Mouse (Mus musculus) heart, embryonic 13.5 days (tissue): ENCODE data around the gene Rrbp1. TPM values are rescaled to one million over a fixed set of nuclear protein-coding genes. Genes with fewer than 3 reads are reported as not detected.
A peak's percentile ranks its signal among the peaks of the same experiment; 100 is the strongest.

Experiments
- ATAC-seq: fragments of 200-750 bp; cut with Nextera tagmentation; 2 replicates; pipeline ENCODE4 v1.8.0; 2017; ENCODE audit warnings: moderate TSS enrichment; ENCODE audit not compliant: insufficient number of reproducible peaks, low FRiP score, low TSS enrichment; ENCODE audit errors: extremely low read depth
- H3K27ac ChIP-seq: fragments of 300-500 bp; sonication (generic); replicated peaks from 2 replicates; pipeline ENCODE4 v1.5.1; 2015; ENCODE audit warnings: moderate library complexity, mild to moderate bottlenecking, inconsistent platforms
- H3K27me3 ChIP-seq: fragments of 300-500 bp; sonication (generic); replicated peaks from 2 replicates; pipeline ENCODE4 v1.6.1; 2015; ENCODE audit warnings: mild to moderate bottlenecking, inconsistent platforms
- H3K36me3 ChIP-seq: fragments of 300-500 bp; sonication (generic); 2 replicates; pipeline ENCODE4 v1.6.1; 2015; ENCODE audit warnings: mild to moderate bottlenecking, inconsistent platforms
- H3K4me1 ChIP-seq: fragments of 300-500 bp; sonication (generic); 2 replicates; pipeline ENCODE4 v1.6.1; 2015; ENCODE audit warnings: inconsistent platforms
- H3K4me2 ChIP-seq: fragments of 300-500 bp; sonication (generic); 2 replicates; pipeline ENCODE4 v1.6.1; 2015; ENCODE audit warnings: inconsistent platforms, mild to moderate bottlenecking, moderate library complexity
- H3K4me3 ChIP-seq: fragments of 300-500 bp; sonication (generic); 2 replicates; pipeline ENCODE4 v1.5.1; 2015; ENCODE audit warnings: moderate library complexity, mild to moderate bottlenecking, inconsistent platforms
- H3K9ac ChIP-seq: fragments of 300-500 bp; sonication (generic); 2 replicates; pipeline ENCODE4 v1.6.1; 2015; ENCODE audit warnings: inconsistent platforms, mild to moderate bottlenecking, moderate library complexity
- H3K9me3 ChIP-seq: fragments of 300-500 bp; sonication (generic); 2 replicates; pipeline ENCODE4 v1.6.1; 2016; ENCODE audit warnings: inconsistent platforms
- WGBS: fragments of 180-500 bp; shearing (Covaris S2); methylation state at CpG from one replicate; pipeline ENCODE4 v1.1.7; 2015; ENCODE audit warnings: mixed read lengths; 5-methylcytosine and 5-hydroxymethylcytosine counted together
- polyA plus RNA-seq: library from polyadenylated mRNA; unstranded; fragments of >200 nt; fragmentation: Nextera tagmentation; extraction: Ambion mirVana; gene quantifications from 2 replicates; pipeline ENCODE4 v1.2.1, GENCODE M21; 2015

The Rrbp1 gene
- 61.7 and 65.1 TPM in 2 replicates for polyA plus RNA-seq

DNA sequence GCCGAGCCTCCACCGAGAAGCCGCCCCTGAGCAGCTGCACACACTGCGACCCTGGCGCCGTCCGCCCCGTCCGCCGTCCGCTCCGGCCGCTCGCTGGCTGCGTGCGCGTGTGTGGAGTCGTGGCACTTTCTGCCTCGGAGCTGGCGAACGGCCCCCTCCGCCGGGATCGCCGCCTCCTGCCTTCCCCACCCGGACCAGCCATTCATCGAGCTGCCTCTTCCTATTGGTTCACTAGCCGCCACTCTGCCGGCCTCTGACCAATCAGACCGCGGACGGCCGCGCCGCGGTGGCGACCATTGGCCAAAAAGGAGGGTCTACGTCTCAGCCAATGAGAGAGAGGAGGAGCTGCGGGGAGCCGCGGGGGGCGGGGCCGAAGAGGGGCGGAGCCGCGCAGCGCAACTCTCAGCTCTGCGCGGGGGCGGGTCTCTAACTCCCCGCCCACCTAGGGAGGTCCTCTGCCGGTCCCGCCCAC lies at the start of gene Rrbp1:
Gene Rrbp1 (minus strand): TSS at position 184 of the 472 bp plus-strand sequence.
- WGBS, result under 1% methylated on average over 53 of the region's 53 CpGs
- no peaks in the 10 kb centered on the region for H3K9me3 ChIP-seq
- no peaks in the 10 kb centered on the region for H3K27me3 ChIP-seq
- peak; percentile 93 for ATAC-seq
- H3K27ac ChIP-seq, result peak within 1 kb of the TSS; percentile 97
- peak within 1 kb of the TSS; percentile 99 for H3K4me3 ChIP-seq
- H3K9ac ChIP-seq, result peak within 1 kb of the TSS; percentile 98
- H3K36me3 ChIP-seq, result peaks cover 17% of the 10 kb centered on the region
- peaks cover 39% of the 10 kb centered on the region for H3K4me1 ChIP-seq
- H3K4me2 ChIP-seq, result peak within 1 kb of the TSS; percentile 82

DNA sequence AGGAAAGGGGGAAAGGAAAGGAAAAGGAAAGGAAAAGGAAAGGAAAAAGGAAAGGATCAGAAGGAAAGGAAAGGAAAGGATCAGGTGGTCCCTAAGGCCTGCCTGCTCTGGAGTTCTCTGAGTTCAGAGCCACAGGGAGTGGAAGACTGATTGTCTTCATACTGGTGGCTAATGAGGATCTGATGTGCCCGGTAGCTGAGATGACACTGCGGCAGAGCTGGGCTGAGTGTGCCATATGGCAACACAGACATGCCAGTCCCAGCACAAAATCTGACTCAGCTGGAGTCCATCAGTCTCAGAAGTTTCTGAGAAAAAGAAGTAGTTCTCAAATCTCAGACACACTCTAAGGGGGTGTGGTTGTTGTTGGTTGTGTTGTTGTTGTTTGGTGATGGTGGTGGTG lies 46.7 kb upstream of the Rrbp1 start:
- no peaks in the 10 kb centered on the region for H3K9me3 ChIP-seq
- H3K27me3 ChIP-seq, result peaks cover 28% of the 10 kb centered on the region
- H3K36me3 ChIP-seq, result no peaks in the 10 kb centered on the region
- no peak overlapping the region for H3K9ac ChIP-seq
- no peak overlapping the region for H3K4me2 ChIP-seq
- peaks cover 8% of the 10 kb centered on the region; the same call in 1 of the 2 replicates for H3K4me1 ChIP-seq
- WGBS, result 80% methylated on average over 2 of the region's 2 CpGs
- H3K4me3 ChIP-seq, result no peak overlapping the region
- ATAC-seq, result no peak
- no peak overlapping the region for H3K27ac ChIP-seq

DNA sequence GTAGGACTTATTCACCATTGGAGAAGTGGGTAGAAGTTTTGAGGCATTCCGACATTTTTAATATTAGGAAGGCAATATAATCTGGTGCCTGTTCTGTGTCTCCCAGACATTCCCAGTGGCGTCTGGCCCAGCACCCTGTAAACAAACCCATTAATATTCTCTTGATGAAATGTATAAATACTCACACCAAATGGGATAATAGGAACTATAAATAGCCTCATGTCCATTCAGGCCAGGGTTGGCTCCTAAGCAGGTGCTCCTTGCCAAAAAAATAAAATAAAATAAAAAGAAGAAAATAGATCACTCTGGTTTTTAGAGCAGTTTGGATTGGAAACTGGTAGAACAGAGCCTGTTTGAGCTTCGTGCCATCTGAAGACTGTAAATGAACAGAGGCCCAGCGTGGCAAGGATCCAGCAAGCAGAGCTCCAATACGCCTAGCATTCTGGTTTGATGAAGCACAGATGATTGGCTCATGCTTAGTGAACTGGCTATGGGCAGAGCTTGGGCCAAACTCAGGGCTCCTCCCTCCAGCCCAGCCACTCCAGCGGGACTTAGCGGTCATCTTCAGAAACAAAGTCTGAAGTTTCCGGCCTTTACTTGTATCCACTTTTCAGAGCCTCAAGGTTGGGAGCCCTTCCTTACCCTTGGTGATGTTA lies 41.5 kb upstream of the Rrbp1 start:
- no peaks in the 10 kb centered on the region for H3K36me3 ChIP-seq
- no peak overlapping the region for H3K27ac ChIP-seq
- no peaks in the 10 kb centered on the region for H3K4me1 ChIP-seq
- H3K9ac ChIP-seq, result no peak overlapping the region
- no peaks in the 10 kb centered on the region for H3K9me3 ChIP-seq
- H3K4me2 ChIP-seq, result no peak overlapping the region
- WGBS, result 81% methylated on average over 8 of the region's 8 CpGs
- H3K27me3 ChIP-seq, result peaks cover 8% of the 10 kb centered on the region; the same call in 1 of the 2 replicates
- no peak overlapping the region for H3K4me3 ChIP-seq
- ATAC-seq, result no peak

DNA sequence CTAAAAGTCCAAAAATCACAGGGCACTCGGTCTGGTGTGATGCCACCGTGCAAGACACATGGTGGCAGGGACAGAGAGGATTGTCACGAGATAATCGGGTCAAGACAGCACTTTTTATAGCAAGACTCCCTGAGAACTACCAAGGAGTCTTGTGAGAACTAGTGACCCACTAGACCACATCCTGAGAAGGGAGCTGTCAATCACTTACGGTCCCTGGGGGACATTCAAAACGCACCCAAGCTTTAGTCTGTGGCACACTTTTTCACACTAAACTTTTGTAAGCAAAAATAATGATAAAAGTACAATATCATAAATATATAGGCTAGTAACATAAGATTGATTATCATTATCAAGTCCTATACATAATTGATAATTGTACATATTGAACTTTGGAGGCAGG lies 39.8 kb upstream of the Rrbp1 start:
- no peaks in the 10 kb centered on the region for H3K4me1 ChIP-seq
- ATAC-seq, result no peak
- H3K36me3 ChIP-seq, result no peaks in the 10 kb centered on the region
- WGBS, result 79% methylated on average over 6 of the region's 6 CpGs
- H3K27me3 ChIP-seq, result no peaks in the 10 kb centered on the region
- no peak overlapping the region for H3K9ac ChIP-seq
- no peak overlapping the region for H3K4me3 ChIP-seq
- H3K9me3 ChIP-seq, result no peaks in the 10 kb centered on the region
- no peak overlapping the region for H3K4me2 ChIP-seq
- H3K27ac ChIP-seq, result no peak overlapping the region

DNA sequence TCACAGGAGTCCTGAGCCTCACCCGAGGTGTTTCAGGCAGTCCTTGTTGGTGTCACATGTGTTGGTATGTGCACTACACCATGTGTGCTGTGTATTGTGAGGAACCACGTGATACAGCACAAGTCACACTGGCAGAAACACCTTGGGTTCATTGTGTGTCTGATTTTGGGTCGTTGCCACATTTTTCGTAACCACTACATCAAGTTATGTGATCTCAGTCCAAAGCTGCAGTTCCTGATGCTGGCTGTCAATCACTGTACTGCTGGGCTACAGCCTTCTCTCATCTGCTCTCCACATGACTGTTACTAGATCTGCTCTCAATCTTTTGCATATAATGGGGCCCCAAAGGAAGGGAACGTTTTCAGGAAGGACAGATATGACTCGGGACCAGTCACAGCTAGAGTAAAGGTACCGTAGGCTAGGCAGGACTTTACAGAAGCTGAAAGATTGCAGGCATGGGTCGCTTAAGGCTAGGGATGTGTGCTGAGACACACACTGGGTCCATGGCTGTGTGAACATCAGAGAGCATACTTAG lies 39.1 kb upstream of the Rrbp1 start:
- WGBS, result 65% methylated on average over 8 of the region's 8 CpGs
- Histone ChIP-seq H3K27me3 (no peaks in the 10 kb centered on the region), H3K27ac (no peak overlapping the region), H3K9ac (no peak overlapping the region), H3K4me1 (no peaks in the 10 kb centered on the region), H3K9me3 (no peaks in the 10 kb centered on the region), H3K4me2 (no peak overlapping the region), H3K4me3 (no peak overlapping the region), H3K36me3 (no peaks in the 10 kb centered on the region)
- ATAC-seq, result no peak

DNA sequence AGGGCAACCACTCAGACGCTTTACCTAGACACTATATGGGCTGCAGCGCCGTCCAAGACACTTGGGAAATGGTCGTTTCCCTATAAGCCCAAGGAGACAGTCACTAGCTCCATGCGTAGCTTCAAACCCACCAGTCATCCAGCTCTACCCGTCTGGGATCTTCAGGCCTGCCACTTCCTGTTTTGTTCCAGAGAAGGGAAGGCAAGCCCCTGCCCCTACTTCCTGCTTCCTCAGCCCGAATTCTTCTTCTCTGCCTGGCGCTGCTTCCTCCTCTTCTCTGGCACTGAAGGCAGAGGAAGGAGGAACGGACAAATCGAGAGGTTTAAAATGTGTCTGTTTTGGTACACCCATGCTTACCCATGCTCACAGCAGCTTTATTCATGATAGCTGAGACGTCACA lies 35.9 kb upstream of the Rrbp1 start:
- H3K4me2 ChIP-seq, result no peak overlapping the region
- ATAC-seq, result no peak
- H3K27ac ChIP-seq, result no peak overlapping the region
- H3K36me3 ChIP-seq, result no peaks in the 10 kb centered on the region
- WGBS, result 66% methylated on average over 11 of the region's 11 CpGs
- peaks cover 6% of the 10 kb centered on the region; the same call in 1 of the 2 replicates for H3K4me1 ChIP-seq
- no peak overlapping the region for H3K9ac ChIP-seq
- peaks cover 13% of the 10 kb centered on the region for H3K9me3 ChIP-seq
- H3K27me3 ChIP-seq, result no peaks in the 10 kb centered on the region
- no peak overlapping the region for H3K4me3 ChIP-seq

DNA sequence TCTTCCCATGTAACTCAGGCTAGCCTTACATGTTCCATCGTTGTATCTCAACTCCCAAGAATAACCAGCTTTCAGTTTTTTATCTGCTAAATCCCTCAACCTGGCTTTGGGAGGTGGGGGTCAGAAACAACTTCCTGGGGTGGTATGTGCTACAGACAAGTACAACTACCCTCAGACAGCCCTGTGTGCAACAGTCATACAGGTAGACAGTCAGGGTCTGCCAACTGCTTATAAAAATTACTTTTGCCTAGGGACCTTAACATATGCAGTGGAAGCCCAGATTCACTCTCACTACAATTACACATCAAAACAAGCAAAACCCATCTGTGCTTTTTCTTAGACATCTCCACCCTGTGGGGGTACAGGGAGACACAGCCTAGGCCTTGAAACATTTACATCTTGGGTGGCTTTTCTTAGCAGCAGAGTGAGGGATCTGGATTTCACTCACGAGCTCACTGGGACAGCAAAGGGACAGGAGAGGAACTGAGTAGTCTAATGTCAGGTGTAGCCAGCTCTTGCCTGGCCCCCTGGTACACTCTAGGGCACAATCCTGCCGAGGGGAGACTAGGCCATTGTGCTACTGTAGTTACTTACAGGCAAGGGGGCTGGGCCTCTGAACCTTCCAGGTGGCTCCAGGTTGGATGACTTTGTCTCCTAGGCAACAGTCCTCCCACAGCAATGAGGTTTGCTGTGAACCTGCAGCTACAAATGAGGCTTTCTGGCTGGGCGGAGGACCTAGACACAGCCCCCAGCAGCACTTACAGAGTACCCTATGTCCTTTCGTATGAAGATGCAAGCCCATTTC lies 34.9 kb upstream of the Rrbp1 start:
- Histone ChIP-seq H3K4me3 (no peak overlapping the region), H3K9me3 (peaks cover 17% of the 10 kb centered on the region), H3K27ac (no peak overlapping the region), H3K27me3 (no peaks in the 10 kb centered on the region), H3K36me3 (no peaks in the 10 kb centered on the region), H3K4me2 (no peak overlapping the region), H3K9ac (no peak overlapping the region), H3K4me1 (peaks cover 6% of the 10 kb centered on the region; the same call in 1 of the 2 replicates)
- 72% methylated on average over 5 of the region's 5 CpGs for WGBS
- no peak for ATAC-seq

DNA sequence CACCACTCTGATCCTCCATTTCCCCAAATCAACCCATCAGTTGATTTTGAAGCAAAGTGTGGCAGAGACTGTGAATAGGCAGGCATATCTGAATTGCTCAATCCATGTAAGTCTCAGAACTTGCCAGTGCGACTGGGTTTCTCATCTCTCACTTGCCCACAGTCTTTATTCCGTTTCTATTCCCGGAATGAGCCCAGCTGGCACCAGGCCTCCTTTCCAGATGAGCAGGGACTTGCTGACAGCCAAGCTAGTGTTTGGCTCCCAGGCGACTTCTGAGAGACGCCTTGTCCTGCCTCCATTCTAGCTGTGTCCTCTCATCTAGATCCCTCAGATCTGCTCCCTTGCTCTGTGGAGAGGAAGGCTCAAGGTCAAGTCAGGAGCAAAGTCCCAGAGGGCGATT lies 33.7 kb upstream of the Rrbp1 start:
- H3K36me3 ChIP-seq, result no peaks in the 10 kb centered on the region

DNA sequence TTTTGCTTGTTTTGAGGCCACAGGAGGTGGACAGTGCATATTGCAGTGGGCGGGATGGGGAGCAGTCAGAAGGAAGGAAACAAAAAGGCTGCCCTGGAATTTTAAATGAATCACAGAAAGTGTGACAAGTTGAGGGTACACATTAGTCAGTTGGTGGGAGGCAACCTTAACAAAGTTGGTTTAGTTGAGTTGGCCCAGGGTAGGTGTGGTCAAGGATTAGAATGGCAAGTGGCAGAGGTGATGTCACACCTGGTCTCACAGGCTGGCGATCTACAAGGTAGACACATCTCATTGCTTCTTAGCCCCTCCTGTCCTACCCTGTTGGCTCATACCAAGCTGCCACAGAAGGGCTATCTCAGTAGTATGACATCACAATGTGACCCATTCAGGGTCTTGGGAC lies 21.6 kb upstream of the Rrbp1 start, which contains the start of gene Banf2:
Gene Banf2 (plus strand): TSS at position 396 of the 400 bp plus-strand sequence.
- no peak within 1 kb of the TSS for H3K9ac ChIP-seq
- no peak for ATAC-seq
- WGBS, result 75% methylated on average over 2 of the region's 2 CpGs

More for the DNA sequence above, 33.7 kb upstream of the Rrbp1 start:
- Histone ChIP-seq H3K4me3 (no peak overlapping the region), H3K9me3 (peaks cover 17% of the 10 kb centered on the region), H3K27me3 (no peaks in the 10 kb centered on the region), H3K4me2 (no peak overlapping the region), H3K9ac (no peak overlapping the region), H3K4me1 (peaks cover 6% of the 10 kb centered on the region; the same call in 1 of the 2 replicates), H3K27ac (no peak overlapping the region)
- 53% methylated on average over 6 of the region's 6 CpGs for WGBS
- no peak for ATAC-seq

DNA sequence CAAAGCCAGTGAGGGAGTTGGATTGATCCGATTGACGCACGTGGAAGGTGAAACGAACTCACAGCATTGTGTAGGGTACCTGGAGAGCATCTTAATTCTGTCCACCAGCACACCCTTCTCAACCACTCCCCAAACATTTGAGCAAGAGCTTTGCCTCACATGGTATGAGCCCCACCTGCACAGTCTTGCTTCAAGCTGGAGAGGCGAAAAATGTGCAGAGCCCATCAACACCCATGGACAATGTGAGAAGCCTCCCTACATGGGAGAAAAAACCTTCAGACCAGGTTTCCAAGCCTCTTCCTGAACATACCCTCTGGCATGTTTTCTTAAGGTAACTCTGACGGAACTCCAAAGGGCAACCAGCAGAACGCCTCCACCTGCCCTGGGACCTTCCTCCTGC lies 19.7 kb upstream of the Rrbp1 start:
- ATAC-seq, result no peak
- H3K4me1 ChIP-seq, result no peaks in the 10 kb centered on the region
- WGBS, result 76% methylated on average over 7 of the region's 7 CpGs
- H3K9ac ChIP-seq, result no peak overlapping the region
- no peaks in the 10 kb centered on the region for H3K9me3 ChIP-seq
- H3K27me3 ChIP-seq, result no peaks in the 10 kb centered on the region
- no peak overlapping the region for H3K4me3 ChIP-seq
- H3K4me2 ChIP-seq, result no peak overlapping the region
- H3K27ac ChIP-seq, result no peak overlapping the region
- H3K36me3 ChIP-seq, result no peaks in the 10 kb centered on the region

More for the DNA sequence above, 21.6 kb upstream of the Rrbp1 start, which contains the start of gene Banf2:
- Histone ChIP-seq H3K4me1 (no peaks in the 10 kb centered on the region), H3K27ac (no peak within 1 kb of the TSS), H3K4me3 (no peak within 1 kb of the TSS), H3K27me3 (no peaks in the 10 kb centered on the region), H3K9me3 (no peaks in the 10 kb centered on the region), H3K4me2 (no peak within 1 kb of the TSS), H3K36me3 (no peaks in the 10 kb centered on the region)

DNA sequence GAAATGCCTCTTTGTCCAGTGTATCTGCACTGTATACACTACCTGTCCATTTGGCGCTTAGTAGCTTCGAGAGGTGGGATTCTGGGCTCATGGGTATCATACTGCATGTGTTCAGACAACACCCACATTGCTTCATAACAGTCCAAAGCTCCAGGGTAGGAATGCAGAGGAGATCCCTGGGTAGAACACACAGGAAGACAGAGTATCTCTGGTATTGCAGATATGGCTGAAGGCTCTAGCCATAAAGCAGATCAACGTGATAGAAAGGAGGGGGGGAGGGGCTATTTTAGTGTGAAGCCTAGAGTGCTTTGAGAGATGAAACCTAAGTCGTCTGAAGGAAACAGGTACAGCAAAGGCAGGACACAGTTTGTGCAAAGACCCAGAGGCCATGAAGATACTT lies 15.4 kb upstream of the Rrbp1 start:
- peak; percentile 46; the same call in 1 of the 2 replicates for ATAC-seq
- Histone ChIP-seq H3K4me3 (no peak overlapping the region), H3K36me3 (no peaks in the 10 kb centered on the region), H3K27ac (no peak overlapping the region), H3K9me3 (no peaks in the 10 kb centered on the region), H3K4me2 (no peak overlapping the region), H3K9ac (no peak overlapping the region), H3K27me3 (no peaks in the 10 kb centered on the region), H3K4me1 (no peaks in the 10 kb centered on the region; the same call in 1 of the 2 replicates)
- 67% methylated on average over 4 of the region's 4 CpGs for WGBS
